Mouse (Mus musculus) urinary bladder, postnatal 25 days (tissue): ENCODE results near the gene Cntnap1.
"Not testable (repeated sequence)": the region's sequence is repeated elsewhere in the genome, so short reads cannot be mapped to it uniquely, and the experiment has no call there.

ENCODE experiments used
- DNase-seq: peaks from one replicate; pipeline ENCODE4 v3.0.0; 2022; ENCODE audit warnings: low spot score

Gene Cntnap1

DNA sequence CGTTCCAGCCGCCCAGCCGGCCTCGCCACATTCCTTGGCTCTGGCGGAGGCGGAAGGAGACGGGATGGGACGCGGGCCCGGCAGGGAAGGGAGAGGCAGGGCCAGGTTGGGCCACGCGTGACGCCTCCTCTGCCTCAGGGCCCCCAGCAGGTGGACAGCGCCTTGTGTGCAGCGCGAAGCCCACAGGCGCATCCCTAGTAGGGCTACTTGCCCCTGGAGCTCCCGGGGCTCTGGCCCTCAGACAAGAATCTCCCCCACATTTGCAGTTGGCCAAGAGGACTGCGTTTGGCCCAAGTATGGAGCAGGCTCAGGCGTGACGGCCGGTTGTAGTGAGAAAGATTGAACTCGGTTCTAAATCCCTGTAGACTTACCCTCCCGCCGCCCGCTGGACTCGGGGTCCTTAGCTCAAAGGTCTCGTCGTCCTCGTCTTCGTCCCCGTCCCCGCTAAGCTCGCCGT, at the start of gene Cntnap1:
TSS of gene Cntnap1 (plus strand) at position 170 of the 457 bp plus-strand sequence.
- peak; percentile 71 for DNase-seq

DNA sequence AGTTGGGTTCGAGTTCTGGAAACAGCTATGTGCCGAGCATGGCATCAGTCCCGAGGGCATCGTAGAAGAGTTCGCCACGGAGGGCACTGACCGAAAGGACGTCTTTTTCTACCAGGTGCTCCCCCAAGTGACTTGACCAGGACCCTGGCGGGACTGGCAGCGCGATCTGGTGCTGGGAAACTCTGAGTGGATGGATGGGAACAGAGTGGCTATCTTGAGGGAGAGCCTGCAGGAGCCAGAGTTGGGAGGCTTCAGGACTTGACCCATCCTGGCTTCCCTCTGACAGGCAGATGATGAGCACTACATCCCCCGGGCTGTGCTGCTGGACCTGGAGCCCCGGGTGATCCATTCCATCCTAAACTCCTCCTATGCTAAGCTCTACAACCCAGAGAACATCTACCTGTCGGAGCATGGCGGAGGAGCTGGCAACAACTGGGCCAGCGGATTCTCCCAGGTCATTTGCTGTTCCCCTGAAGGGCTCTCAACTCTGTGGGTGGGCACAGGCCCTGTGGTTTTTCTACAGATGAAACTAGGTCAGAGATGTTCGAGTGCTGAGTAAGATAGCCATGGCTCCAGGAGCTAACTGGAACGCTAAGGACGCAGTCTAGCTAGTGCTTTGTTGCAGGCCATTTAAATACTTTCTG, 49.7 kb upstream of the Cntnap1 start:
- DNase-seq: no peak

DNA sequence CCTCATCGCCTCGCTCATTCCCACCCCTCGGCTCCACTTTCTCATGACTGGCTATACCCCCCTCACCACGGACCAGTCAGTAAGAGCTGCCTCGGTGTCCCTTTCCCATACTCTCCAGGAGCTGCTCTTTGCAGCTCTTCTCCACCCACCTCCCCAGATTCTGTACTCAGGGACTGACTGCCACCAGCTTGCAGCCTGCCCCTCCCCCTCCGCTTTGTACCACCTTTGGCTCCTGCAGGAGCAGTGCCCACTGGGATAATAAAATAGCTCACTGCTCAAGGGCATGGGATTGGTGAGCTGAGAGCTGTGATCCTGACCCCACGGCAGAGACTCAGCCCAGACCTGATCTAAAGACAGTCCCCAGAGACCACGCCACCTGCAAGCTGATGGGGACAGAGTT, 45.8 kb upstream of the Cntnap1 start:
- not testable (repeated sequence) for DNase-seq

DNA sequence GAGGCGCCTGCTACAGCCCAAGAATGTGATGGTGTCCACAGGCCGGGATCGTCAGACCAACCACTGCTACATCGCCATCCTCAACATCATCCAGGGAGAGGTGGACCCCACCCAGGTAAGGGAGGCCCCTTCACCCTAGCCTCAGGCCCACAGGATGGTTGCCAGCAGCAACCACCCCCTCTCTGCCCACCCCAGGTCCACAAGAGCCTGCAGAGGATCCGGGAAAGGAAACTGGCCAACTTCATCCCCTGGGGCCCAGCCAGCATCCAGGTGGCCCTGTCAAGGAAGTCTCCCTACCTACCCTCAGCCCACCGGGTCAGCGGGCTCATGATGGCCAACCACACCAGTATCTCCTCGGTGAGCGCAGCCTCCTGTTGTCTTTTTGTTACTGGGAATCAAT, 45.3 kb upstream of the Cntnap1 start:
- not testable (repeated sequence) for DNase-seq

DNA sequence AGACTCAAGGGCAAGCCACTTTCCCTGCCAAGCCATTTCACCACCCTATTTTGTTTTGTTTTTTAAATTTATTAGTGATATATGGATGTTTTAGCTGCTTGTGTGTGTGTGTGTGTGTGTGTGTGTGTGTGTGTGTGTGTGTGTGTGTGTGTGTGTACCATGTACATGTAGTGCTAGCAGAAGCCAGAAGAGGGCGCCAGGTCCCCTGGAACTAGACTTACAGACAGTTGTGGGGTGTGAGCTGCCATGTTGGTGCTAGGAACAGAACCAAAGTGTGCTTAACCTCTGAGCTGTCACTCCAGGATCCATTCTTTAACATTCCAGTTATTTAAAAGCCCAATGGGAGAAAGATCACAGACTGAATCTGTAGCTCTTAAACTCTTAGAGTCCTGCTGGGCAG, 43.2 kb upstream of the Cntnap1 start:
- no peak for DNase-seq

DNA sequence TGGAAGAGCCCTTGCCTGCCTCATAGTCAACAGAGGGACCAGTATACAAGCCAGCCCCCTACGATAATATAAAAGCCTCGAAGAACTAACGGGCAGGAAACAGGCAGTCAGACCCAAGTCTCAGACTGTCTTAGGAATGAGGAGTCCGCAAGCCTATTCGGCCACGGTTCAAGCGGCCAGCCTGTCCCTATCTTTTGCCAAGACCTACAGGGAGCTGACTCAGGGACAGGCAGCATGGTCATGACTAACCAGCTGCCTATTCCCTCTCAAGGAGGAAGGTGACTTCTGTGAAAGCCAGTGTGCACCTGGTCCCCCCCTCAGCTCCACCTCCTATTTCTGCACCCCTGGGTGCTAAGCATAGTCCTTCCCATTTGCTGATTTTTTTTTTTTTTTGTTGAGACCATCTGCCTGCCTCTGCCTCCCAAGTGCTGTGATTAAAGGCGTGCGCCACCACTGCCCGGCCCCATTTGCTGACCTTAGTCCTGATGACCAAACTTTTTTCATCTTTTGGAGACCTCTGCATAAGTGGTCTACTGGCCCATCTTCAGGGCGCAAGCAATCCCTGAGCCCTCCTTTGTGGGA, 41.2 kb upstream of the Cntnap1 start:
- DNase-seq: no peak

DNA sequence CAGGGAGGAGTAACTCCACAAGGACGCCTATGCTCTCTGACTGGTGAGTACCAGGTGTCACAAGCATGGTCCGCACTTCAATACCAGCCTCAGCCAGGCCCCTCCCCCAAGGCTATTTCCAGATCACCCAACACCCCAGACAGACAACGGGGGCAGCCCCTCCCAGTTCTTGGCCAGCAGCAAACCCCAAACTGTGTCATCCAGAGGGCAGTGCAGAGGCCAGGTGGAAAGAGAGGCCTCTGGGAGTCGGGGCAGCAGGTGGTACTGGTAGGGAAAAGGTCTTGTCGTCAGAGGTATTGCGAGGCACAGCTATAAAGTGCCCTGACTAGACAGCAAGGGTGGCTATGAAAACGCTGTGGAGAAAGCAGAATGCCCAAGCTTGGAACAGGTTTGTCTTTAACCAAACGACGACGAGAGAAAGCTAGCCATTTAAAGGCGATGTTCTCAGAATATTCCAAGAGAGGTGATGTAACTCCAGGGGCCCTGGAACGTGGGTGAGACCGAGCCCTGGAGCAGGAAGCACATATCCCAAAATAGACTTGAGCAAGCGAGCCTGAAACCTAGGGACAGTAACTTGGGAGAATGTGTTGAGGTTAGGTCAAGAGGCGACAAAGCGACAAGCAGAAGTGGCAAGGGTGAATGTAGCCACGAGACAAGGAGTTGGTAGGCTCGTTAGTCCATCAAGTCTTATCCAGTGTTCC, 40.1 kb upstream of the Cntnap1 start:
- DNase-seq: no peak

DNA sequence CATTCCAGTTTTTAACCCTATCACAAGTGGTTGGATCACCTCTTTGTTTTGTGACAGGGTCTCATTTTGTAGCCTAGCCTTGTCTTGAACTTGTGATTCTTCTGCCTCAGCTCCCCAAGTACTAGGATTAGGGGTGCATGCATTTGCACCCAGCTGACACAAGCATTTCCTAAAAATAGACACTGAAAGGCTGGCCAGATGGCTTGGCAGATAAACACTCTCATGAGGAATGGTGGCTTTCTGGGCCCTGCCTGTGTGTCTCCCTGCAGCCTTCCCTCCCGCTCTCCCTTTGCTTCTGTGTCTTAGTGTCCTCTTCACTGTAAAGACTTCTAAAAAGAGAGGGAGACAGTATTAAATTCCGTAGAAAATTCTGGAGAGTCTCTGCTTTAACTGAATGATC, 39.1 kb upstream of the Cntnap1 start:
- no peak for DNase-seq

DNA sequence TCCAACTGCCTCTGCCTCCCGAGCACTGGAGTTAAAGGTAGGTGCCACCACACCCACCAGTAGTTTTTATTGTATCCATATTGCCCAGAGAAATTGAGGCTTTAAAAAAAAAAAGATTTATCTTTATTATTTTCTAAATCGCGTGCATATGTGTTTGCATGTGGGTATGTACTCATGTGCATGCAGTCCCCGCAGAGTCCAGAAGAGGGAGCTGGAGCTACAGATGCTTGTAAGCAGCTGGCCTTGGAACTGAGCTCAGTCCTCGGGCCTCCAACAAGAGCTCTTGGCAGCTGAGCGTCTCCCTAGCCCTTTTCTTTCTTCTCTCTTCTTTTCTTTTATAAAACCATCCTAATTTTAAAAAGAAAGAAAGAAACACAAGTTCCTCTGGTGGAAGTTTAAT, 38.6 kb upstream of the Cntnap1 start:
- no peak for DNase-seq

DNA sequence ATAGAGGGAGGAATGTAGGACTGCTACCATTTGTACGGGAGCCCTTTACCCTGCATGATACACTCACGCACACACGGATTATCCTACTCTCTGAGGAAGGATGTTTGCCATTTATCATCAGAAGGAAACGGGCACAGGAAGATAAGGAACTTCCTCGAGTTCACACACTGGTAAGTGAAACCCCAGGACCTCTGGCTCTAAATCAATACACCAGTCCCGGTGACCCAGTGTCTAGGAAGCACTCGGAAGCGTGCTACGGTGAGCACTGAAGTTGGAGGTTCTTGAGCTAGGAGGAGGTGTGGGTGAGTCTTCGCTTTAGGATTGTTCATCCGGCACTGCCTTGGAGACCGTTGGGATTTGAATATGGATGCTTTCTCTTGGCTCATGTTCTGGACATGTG, 37.3 kb upstream of the Cntnap1 start:
- DNase-seq: no peak

DNA sequence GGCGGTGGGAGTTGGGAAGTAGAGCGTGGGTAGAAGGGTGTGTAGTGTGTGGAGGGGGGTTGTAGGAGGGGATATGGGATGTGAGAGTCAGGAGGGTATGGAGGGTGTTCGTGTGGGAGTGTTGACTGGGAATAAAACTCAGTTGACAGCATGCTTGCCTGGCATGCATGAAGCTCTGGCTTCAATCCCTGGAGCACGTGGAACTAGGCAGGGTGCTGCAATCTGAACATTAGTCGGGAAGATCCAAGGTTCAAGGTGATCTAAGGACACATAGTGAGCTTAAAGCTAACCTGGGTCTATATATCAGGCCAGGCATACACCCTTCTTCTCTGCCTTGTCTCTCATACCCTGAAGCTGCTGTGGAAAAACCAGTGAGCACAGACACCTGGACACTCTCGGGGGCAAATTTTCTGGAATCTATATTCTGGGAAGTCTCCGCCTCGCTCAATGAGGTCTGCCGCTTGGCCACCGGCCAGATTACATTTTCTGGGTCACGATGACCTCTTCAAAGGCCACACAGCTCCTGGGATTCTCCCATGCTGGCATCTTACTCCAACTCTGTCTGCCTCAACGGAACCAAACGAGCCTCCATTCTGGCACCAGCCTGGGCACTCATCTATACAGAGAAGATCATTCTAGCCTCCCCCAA, 36.0 kb upstream of the Cntnap1 start:
- no peak for DNase-seq

DNA sequence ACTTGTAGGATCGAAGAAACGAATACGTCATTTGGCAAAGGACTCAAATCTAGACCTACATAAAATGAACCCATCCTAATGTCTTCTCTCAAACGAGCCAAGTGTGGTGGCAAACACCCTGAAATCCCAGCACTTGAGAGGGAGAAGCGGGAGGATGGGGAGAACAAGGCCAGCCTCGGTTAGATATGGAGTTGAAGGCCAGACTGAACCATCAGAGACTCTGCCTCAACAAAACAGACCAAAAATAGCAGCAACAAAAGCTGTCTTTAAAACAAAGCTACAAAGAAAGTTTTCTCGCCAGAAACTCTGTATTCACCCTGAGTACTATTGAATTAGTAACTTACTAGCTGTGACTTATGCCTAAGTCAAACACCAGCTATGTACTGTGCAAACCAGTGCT, 33.3 kb upstream of the Cntnap1 start:
- DNase-seq: no peak

DNA sequence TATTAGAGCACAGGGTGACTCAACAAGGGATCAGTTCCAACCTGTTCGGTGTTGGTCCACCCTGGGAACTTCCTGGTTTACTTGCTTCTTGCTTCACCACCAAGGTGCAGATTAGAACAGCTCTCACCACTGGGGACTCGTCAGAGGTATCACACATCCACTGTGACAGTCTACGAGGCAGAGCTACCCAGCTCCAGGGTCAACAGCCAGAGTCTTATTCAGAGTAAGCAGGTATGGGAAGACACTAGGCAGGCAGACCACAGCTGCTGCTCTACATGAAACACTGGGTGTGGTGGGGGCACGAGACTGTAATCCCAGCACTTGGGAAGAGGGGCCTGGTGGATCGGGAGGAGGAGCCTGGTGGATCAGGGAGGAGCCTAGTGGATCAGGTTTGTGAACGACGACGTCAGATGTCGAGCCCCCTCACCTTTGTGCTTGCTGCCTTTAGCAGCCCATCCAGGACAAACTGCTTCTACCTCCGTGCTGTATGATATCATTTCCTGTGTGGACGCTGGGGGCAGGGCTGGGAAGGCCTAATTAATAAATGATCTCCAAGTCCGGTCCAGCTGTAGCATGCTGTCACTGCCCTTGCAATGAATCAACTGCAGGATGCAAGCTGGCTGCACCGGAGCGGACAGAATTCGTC, 31.7 kb upstream of the Cntnap1 start:
- DNase-seq: peak; percentile 35

DNA sequence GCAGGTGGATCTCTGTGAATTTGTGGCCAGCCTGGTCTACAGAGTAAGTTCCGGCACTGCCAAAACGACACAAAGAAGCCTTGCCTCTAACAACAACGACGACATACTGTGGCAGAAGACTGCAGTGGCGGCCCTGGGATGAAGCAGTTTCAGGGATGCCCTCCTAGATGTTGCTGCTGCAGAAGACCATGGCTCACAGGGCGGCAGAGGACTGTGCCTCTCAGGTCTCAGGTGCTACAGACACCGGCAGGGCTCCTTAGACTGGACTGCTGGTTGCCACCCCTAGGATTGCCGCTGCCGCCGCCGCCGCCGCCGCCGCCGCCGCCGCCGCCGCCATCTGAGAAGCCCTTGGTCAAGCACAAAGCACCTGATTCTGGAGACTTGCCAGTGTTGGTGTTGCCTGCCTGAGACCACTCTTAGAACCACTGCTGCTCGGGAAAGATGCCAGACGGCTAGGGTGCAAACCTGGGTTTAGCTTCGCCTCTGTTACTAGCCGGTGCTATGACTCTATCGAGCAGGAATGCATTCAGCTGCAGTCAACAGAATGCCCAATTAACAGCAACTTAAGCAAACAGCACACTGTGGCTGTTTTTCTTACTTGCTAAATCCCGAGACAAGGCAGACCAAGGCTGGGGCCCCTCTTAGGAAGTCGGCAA, 30.0 kb upstream of the Cntnap1 start:
- DNase-seq: no peak

DNA sequence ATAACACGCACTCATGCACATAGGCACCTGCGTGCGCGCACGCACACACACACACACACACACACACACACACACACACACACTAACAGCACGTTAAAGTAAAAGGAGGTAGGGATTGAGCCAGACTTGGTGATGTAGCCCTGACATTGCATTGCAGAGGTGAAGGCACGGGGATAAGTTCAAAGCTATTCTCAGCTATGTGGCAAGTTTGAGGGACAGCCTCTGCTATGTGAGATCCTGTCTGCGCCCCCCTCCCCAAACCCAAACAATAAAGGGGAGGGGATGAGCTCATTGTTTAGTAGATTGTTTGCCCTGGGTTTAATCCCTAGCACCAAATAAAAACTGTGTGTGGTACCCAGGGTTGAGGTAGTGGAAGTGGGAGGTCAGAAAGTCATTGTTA, 29.2 kb upstream of the Cntnap1 start:
- no peak for DNase-seq

DNA sequence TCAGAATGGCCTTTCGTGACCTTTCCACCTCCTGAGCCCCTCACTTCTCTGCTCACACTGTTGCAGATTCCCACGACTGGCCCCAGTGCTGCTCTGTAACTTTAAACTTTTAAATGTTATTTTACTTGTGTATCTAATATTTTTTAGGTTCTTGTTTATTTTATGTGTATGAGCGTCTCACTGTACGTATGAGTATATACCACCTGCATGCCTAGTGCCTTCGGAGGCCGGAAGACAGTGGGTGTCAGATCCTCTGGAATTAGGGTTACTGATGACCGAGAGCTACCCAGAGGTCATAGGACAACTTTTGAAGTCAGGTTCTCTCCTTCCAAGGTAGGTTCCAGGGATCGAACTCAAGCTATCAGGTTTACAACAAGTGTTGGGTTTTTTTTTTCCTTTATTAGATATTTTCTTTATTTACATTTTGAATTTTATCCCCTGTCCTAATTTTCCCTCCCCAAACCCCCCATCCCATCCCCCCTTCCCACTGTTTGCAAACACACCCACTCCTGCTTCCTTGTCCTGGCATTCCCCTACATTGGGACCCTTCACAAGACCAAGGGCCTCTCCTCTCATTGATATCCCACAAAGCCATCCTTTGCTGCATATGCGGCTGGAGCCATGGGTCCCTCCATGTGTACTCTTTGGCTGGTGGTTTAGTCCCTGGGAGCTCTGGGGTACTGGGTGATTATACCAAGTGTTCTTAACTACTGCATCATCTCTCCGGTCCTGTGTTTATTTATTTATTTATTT, 27.9 kb upstream of the Cntnap1 start:
- no peak for DNase-seq

DNA sequence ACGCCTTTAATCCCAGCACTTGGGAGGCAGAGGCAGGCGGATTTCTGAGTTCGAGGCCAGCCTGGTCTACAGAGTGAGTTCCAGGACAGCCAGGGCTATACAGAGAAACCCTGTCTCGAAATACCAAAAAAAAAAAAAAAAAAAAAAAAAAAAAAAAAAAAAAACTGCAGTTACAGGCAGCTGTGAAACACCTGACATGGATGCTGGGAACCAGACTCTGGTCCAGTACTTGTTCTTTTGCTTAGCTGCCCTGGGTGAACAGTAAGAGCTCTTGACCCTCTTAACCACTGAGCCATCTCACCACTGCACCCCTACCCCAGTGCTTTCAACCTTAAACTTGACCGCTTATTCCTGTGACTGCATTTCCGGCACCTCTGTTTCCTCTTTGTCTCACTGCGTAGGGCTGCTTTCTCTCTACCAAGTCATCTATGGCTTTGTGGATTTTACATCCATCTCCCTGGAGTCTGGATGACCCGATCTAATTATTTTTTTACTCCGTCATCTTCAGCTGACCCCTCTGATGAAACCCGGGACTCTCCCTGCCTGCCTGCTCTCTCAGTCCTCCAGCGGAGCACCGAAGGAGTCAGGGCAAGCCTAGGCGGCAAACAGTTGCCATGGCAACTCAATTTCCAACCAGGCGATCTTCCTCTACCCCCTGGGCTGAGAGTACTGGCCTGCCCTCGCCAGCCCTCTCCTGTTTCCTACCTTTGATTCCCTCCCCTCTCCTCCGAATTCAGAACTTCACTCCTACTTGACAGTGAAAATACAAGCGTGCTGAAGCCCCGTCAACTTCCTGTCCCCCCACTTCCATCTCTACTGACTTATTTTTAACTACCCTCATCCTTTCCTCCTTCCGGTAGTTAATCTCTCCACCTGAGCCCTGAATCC, 26.7 kb upstream of the Cntnap1 start:
- no peak for DNase-seq

DNA sequence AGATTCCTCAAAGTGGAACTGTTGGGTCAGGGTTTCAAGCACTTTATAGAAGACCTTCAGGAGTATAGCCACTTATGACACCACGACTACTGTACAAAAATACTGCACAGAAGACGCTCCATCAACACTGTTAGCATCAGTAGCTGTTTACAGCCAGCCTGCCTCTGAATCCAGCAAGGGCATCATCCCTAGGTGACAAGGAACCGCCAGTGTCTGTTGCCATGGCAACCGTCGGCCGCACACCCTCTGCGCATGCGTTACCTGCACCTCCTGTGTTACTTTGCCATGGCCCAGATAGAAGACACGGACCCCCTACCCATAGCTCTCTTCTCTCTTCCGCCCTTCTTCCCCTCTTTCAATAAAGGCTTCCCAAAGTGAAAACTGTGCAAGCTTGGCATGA, 23.9 kb upstream of the Cntnap1 start:
- no peak for DNase-seq

DNA sequence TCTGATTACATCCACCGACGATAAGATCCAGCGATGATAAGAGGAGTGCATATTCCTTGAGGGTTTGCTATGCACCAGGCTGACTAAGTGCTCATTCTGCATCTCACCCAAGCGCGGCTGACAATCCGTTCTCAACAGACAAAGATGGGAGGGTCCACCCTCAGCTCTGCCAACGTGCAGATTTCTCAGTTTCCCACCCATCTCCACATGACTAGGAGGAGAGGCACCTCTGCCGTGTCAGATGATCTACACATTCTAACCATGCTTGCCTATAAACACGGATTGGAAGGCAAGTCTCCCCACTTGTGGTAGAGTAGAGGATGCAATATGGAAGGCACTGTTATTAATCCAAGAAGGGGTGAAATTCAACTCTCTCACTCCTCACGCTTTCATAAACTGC, 21.6 kb upstream of the Cntnap1 start:
- no peak for DNase-seq
